Mouse (Mus musculus): ENCODE results near the gene Pacrg.

DNA sequence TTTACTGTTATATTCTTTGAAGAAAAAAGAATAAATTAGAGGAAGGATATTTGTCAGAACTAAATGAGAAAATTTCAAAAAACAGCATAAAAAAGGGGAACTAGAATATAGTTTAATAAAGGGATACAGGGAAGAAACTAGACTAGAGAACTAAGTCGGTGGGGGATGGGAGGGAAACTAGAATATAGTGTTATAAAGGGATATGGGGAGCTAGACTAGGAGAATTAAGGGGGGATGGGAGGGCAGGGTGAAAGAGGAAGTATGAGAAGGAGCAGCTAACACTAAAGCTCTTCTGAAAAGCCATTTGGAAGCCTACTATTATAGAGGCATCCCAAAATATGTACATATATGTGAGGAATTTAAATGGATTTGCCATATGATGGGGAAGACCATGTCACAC, 75.8 kb downstream of the Pacrg start:
- no peak for TF ChIP-seq CTCF (IDR thresholded peaks at IDR 0.05; ENCODE audit: control insufficient read depth, insufficient read depth, insufficient replicate concordance, low read depth, low read length)
- no peak for TF ChIP-seq POLR2A (IDR thresholded peaks at IDR 0.05; ENCODE audit: control insufficient read depth, low read depth, low read length)
